Mouse (Mus musculus) megakaryocyte, embryonic 14.5 days (primary cell): ENCODE data around the gene Tgfa. TPM values are rescaled to one million over a fixed set of nuclear protein-coding genes. Genes with fewer than 3 reads are reported as not detected.
A peak's percentile ranks its signal among the peaks of the same experiment; 100 is the strongest.

Experiments
- H3K27me3 ChIP-seq: replicated peaks from 2 replicates; pipeline ENCODE3; 2012; ENCODE audit warnings: inconsistent platforms
- H3K36me3 ChIP-seq: replicated peaks from 2 replicates; pipeline ENCODE3; 2012; ENCODE audit warnings: low read length, inconsistent platforms, mixed read lengths
- H3K4me1 ChIP-seq: 2 replicates; pipeline ENCODE4 v1.6.1; 2012; ENCODE audit warnings: inconsistent platforms
- H3K4me3 ChIP-seq: replicated peaks from 2 replicates; pipeline ENCODE3; 2012; ENCODE audit warnings: moderate library complexity, mild to moderate bottlenecking, inconsistent platforms
- H3K9me3 ChIP-seq: 2 replicates; pipeline ENCODE4 v1.6.1; 2012; ENCODE audit warnings: inconsistent platforms
- FLI1 ChIP-seq: IDR thresholded peaks from 2 replicates; pipeline ENCODE4 v1.6.1; 2012; ENCODE audit warnings: low read length, inconsistent platforms, mixed read lengths
- GATA1 ChIP-seq: IDR thresholded peaks from 3 replicates; pipeline ENCODE4 v1.6.1; 2012; ENCODE audit warnings: mixed read lengths, low read length, inconsistent platforms, borderline replicate concordance
- polyA plus RNA-seq: library from polyadenylated mRNA; stranded (reverse); fragments of >175 nt; gene quantifications from 2 replicates; pipeline ENCODE4 v1.2.3, GENCODE M21; 2012; ENCODE audit warnings: low replicate concordance; ENCODE audit not compliant: insufficient read depth

Gene Tgfa
- polyA plus RNA-seq, result not detected in 2 replicates

GRCm38 (mm10) chr6:86194941-86195932 lies at the start of gene Tgfa:
TSS of gene Tgfa (plus strand) at chr6:86195223.
- Histone ChIP-seq H3K27me3 (peaks cover 89% of the 10 kb centered on the region), H3K4me3 (peak within 1 kb of the TSS; percentile 90), H3K4me1 (peaks cover 20% of the 10 kb centered on the region), H3K9me3 (0 out of 2 replicates have a peak, but pooled peaks cover 2% of the 10 kb centered on the region), H3K36me3 (no peaks in the 10 kb centered on the region)
- TF ChIP-seq FLI1, result no peak
- no peak for TF ChIP-seq GATA1

- Histone ChIP-seq H3K4me3 (no peak overlapping the region), H3K4me1 (no peaks in the 10 kb centered on the region), H3K27me3 (peaks cover 22% of the 10 kb centered on the region), H3K9me3 (peaks cover 44% of the 10 kb centered on the region), H3K36me3 (no peaks in the 10 kb centered on the region)
- TF ChIP-seq GATA1, result no peak
- no peak for TF ChIP-seq FLI1
Observed at GRCm38 (mm10) chr6:86148518-86148917, 46.5 kb upstream of the Tgfa start.

DNA sequence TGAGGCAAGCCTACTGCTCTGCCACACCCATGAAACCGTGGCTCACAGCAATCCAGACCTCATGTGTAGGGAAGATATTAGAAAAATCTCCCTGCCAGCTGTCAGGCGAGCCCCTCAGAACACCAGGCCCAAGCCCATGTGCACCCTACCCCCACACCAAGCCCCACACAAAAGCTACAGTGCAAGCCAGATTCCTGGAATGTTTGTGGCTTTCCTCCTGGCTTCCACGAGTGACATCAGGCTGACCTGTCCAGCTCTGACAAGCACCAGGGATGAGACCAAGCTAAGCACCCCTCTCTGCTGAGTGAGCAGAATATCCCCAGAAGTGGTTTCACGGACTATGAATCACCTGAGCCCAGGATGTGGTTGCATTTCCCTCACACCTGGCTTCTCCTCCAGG lies 46.0 kb upstream of the Tgfa start:
- no peaks in the 10 kb centered on the region for H3K36me3 ChIP-seq
- H3K9me3 ChIP-seq, result peaks cover 45% of the 10 kb centered on the region
- H3K27me3 ChIP-seq, result peaks cover 23% of the 10 kb centered on the region
- TF ChIP-seq GATA1 (no peak), FLI1 (no peak)
- H3K4me3 ChIP-seq, result no peak overlapping the region
- no peaks in the 10 kb centered on the region for H3K4me1 ChIP-seq

GRCm38 (mm10) chr6:86152676-86153075 lies 42.3 kb upstream of the Tgfa start:
- TF ChIP-seq FLI1 (no peak), GATA1 (no peak)
- Histone ChIP-seq H3K36me3 (no peaks in the 10 kb centered on the region), H3K4me1 (peaks cover 4% of the 10 kb centered on the region; the same call in 1 of the 2 replicates), H3K4me3 (no peak overlapping the region), H3K27me3 (peaks cover 42% of the 10 kb centered on the region), H3K9me3 (peaks cover 28% of the 10 kb centered on the region)

DNA sequence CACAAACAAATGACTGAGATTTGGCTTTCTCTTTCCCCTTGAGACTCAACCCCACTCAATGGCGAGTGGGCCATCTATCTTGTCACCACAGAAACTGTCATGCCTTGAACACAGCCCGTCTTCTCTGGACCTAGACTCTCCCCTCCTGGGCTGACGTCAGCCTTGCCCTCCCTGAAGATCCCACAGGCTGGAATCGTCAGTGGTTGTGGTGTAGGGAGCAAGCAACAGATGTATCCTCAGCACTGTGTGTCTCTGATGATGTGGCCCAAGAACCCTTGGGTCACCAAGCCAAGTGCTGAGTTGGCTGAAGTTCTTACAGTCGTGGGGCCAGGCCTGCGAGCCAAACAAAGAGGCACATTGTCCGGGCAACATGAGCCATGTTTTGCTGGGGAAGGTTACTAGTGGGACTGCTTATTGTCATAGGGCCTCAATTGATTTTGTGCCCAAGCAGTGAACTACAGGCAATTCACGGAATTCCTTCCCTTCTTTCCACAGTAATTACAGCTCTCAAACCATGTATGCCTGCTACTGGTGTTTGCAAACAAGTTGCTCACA lies 41.5 kb upstream of the Tgfa start:
- Histone ChIP-seq H3K9me3 (peaks cover 34% of the 10 kb centered on the region), H3K4me3 (no peak overlapping the region), H3K36me3 (no peaks in the 10 kb centered on the region), H3K4me1 (peaks cover 5% of the 10 kb centered on the region; the same call in 1 of the 2 replicates), H3K27me3 (peaks cover 39% of the 10 kb centered on the region)
- TF ChIP-seq GATA1 (no peak), FLI1 (no peak)

DNA sequence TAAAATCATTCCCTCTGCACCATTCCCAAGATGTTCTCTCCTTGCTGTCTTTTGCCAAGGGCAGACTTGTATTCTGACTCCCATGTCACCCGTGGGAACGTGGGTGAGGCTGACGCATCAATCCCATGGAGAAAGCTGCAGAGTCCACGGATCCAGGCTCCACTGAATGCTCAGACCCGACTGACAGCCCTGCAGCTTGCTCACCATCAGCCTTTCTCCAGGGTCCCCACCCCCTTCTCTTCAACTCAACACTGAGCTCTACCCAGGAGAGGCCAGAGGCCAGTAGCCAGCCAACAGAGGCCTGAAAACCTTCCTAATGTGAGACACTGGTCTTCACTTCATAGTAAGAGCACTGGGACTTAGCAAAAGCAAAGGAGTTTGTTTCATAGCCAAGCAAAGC lies 41.0 kb upstream of the Tgfa start:
- H3K27me3 ChIP-seq, result peaks cover 38% of the 10 kb centered on the region
- TF ChIP-seq GATA1 (no peak), FLI1 (no peak)
- H3K36me3 ChIP-seq, result no peaks in the 10 kb centered on the region
- no peak overlapping the region for H3K4me3 ChIP-seq
- H3K4me1 ChIP-seq, result peaks cover 5% of the 10 kb centered on the region; the same call in 1 of the 2 replicates
- H3K9me3 ChIP-seq, result peaks cover 33% of the 10 kb centered on the region

- TF ChIP-seq FLI1 (no peak), GATA1 (no peak)
- Histone ChIP-seq H3K27me3 (peaks cover 36% of the 10 kb centered on the region), H3K36me3 (no peaks in the 10 kb centered on the region), H3K4me3 (no peak overlapping the region), H3K4me1 (peaks cover 5% of the 10 kb centered on the region; the same call in 1 of the 2 replicates), H3K9me3 (peaks cover 28% of the 10 kb centered on the region)
Observed at GRCm38 (mm10) chr6:86154481-86154880, 40.5 kb upstream of the Tgfa start.

DNA sequence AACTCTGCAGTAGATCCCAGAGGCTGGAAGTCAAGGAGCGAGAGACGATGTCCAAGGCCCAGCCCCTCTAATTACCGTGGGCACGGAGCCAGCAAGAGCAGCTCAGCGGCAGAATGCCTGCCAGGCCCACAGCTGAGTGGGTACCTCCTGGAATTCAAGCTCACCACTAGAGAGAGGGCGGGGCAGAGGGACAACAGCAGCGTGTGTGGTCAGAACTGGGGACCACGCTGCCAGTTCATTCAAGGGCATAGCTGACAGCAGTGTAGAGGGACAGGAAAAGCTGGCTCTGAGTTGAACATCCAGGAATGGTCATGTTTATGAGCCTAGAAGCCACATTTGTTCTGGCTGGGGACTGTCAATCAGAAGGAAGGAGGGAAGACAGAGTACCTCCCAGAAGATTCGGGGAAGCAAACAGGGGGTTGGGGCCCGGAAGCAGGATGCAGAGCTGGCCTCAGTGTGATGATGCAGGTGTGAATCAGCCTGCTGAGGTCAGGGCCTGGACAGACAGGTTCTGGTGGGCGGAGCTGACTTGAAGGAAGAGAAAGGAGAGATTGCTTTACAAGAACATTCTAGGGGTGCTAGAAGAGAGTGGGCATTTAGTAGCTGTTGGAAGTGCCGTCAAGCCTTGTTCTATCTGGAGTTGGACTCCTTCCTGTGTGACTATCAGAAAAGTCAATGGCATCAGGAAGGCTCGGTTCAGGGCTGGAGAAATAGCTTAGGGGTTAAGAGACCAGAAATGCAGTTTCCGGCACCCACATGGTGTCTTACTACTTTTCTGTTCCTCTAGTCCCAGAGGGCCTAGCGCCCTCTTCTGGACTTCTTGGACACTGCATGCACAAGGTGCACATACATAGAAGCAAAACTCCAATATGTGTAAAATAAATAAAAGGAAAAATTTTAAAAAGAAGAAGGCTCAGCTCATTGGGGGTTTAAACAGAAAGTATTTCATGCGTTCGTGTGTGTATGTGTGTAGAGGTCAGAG lies 37.5 kb upstream of the Tgfa start:
- Histone ChIP-seq H3K4me1 (peaks cover 5% of the 10 kb centered on the region; the same call in 1 of the 2 replicates), H3K36me3 (no peaks in the 10 kb centered on the region), H3K4me3 (no peak overlapping the region), H3K9me3 (peaks cover 18% of the 10 kb centered on the region), H3K27me3 (peaks cover 41% of the 10 kb centered on the region)
- no peak for TF ChIP-seq GATA1
- no peak for TF ChIP-seq FLI1

DNA sequence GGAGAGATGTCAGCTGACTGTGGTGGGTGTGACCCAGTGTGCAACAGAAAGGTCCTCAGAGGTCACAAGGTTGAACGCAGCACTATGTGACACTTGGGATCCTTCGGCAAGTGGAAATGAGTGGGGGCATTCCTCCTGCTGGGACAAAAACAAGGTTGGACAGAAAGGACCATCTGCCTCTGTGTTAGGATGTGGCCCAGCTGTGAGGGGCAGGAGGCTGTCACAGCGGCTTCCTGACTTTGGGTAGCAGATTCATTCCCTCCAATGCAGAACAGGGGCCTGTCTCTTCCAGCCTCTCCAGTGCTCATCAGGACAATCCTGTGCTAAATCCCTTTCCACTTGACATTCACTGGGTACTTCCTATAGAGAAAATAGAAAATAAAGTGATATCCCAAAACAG lies 34.1 kb upstream of the Tgfa start:
- Histone ChIP-seq H3K36me3 (no peaks in the 10 kb centered on the region), H3K27me3 (peaks cover 24% of the 10 kb centered on the region), H3K4me3 (no peak overlapping the region), H3K9me3 (peaks cover 12% of the 10 kb centered on the region), H3K4me1 (peaks cover 5% of the 10 kb centered on the region; the same call in 1 of the 2 replicates)
- TF ChIP-seq GATA1 (no peak), FLI1 (no peak)
